Mouse (Mus musculus) testis, postnatal 14 days (tissue): ENCODE results near the gene Ctf2.

Experiments
- DNase-seq: peaks from one replicate; pipeline ENCODE4 v3.0.0; 2021; ENCODE audit warnings: low spot score

Ctf2 gene

GRCm38 (mm10) chr7:127685304-127686018, 46.5 kb downstream of the Ctf2 start:
- DNase-seq: no peak

DNA sequence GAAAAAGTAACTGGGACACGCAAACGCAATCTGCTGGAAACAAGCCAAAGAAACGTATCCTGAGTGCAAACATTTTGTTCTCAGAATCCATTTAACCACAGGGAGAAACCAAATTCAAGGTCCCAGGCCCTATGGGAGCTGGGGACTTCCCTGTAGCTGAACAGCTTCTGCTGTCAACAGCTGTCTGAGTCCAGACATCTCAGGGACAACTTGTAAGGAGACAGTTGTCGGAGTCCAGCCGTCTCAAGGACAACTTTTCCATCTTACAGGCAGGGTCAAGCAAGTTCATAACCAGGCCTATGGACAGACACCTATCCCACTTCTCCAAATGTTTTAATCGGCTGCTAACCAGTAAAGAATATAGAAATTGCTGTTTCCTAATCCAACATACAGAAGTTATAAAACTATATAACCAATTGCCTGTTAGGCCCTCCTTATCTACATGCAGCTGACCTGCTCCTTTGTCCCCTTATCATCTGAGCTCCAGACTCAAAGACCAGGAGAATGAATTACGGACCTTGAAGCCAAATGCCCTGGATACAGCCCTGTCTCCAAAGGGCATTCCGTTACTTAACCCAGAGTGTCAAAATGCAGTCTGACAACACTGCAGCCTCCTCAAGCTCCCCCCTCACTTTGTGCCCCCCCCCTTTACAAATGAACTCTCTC, 49.9 kb downstream of the Ctf2 start:
- peak; percentile 22 for DNase-seq

GRCm38 (mm10) chr7:127680541-127680940, 51.4 kb downstream of the Ctf2 start:
- no peak for DNase-seq

DNA sequence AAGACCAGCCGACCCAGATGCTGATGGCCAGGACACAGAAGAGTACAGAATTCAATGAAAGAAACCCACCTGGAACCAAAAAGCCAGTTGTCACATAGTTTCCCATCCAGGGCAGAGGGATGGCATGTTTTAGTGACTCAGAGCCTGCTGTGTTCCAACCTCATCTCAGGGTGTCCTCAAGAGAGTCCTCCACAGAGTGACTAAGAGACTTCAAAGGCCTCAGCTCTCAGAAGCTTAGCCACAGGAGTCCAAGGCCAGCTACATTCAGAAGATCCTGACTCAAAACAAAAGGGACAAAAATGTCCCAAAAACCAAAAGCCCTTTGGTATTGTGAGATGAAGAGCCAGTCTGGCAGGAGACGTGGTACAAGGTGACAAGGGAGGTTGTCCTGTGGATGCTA, 53.2 kb downstream of the Ctf2 start:
- no peak for DNase-seq

- DNase-seq: no peak
Measured at GRCm38 (mm10) chr7:127677609-127678008, 54.4 kb downstream of the Ctf2 start.

- peak; percentile 62 for DNase-seq
Measured at GRCm38 (mm10) chr7:127677077-127677476, 54.9 kb downstream of the Ctf2 start.

DNA sequence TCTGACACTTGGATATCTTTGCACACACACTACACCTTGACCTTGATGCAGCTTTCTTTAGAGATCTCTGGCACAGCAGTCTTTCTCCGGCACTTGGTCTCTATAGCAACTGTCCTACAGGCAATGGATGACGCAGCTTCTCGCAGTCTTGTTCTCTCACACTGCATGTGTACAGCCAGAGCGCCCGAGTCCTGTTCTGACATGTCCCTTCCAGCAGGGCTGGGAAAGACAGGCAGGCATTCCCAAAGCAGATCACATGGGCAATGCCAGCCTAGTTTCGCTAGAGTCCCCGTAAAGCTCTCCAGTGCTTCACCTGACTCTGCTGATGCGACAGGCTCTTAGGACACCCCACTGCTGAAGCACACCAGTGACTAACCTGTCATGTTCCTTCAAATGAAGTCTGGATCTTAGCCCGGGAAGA, 56.6 kb downstream of the Ctf2 start:
- DNase-seq: no peak

- peak; percentile 74 for DNase-seq
Measured at GRCm38 (mm10) chr7:127674977-127675376, 57.0 kb downstream of the Ctf2 start.

GRCm38 (mm10) chr7:127672776-127673175, 59.2 kb downstream of the Ctf2 start:
- DNase-seq: no peak

DNA sequence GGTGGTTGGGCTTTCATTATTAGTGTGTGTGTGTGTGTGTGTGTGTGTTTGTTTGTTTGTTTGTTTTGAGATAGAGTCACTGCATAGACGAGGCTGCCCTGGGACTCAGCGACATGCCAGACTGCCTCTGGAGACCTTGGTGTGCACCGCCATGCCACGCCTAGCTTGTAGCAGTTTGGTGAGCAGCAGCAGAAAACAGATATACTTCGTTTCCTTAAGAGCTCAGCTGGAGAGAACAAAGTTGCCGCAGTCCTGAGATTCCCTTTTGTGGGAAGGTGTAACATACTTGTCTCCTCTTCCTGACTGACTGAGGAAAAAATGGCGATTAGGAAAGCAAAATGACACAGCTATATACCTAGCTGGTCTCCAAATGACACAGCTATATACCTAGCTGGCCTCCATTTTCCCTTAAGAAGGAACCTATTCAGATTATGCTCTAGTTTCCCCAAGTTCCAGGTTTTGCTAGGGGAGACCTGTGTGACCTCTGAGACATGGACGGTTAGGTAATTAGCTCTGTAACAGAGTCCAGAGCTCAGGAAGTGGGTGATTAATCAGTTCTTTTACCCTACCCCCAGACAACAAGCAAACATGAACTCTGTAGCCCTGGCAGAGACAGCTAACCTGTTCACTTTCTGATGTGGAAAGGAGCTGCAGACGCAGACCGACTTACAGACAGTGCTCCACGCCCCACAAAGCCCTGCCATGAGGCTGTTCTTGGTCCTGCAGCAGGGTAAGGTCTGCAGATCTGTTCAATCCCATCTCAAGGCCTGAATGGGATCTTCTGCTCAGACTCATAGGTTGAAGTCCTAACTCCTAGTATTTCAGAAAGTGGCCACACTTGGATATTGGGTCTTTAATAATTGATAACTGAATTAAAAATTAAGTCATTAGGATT, 59.8 kb downstream of the Ctf2 start:
- no peak for DNase-seq
